Mouse (Mus musculus) thymus, postnatal 4 days (tissue): ENCODE results near the gene Adgrf2.

Experiments
- DNase-seq: peaks from one replicate; pipeline ENCODE4 v3.0.0; 2021

Adgrf2 gene

GRCm38 (mm10) chr17:42741801-42742217, at the start of gene Adgrf2:
Adgrf2 (minus strand) TSS chr17:42742179.
- no peak for DNase-seq

DNA sequence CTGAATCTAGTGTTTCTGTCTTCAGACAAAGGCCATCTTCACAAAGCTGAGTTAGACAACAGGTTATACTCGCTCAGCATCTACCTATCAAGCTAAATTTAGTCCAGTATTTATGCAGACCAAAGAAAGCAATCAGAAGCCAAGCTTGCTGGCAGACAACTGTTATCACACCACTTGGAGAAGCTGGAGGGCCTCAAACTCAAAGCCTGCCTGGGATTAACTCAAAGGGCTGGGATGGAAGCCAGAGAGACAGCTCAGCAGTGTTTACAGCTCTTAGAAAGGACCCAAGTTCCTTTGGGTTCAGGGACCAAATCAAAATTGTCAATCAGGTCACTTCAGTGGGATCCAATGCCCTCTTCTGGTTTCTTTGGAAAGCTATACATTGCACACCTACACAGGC, 48.8 kb upstream of the Adgrf2 start:
- DNase-seq = no peak

- no peak for DNase-seq
Measured at GRCm38 (mm10) chr17:42789723-42790122, 47.7 kb upstream of the Adgrf2 start.

- no peak for DNase-seq
Measured at GRCm38 (mm10) chr17:42788686-42789453, 46.9 kb upstream of the Adgrf2 start.

GRCm38 (mm10) chr17:42782156-42782757, 40.3 kb upstream of the Adgrf2 start:
- DNase-seq = peak; percentile 64

GRCm38 (mm10) chr17:42753791-42754190, 11.8 kb upstream of the Adgrf2 start:
- DNase-seq = no peak

DNA sequence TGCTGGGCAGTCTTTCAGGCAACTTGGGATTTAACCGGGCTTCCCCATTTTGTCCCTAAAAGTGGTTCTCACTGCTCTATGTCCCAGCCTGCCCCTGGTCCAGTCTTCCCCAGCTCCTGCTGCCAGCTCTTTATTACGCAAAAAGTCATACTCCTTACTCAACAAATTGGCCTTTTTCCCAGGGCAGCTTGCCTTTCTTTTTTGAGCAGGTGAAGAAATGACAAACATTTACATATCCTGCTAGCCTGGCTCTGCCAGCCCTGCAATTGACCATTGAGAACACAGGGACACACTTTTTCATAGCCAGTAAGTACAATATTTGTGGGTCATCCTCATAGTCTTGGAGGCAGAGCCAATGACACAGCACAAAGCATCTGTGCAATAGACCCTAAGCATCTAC, 10.2 kb upstream of the Adgrf2 start:
- DNase-seq = no peak

DNA sequence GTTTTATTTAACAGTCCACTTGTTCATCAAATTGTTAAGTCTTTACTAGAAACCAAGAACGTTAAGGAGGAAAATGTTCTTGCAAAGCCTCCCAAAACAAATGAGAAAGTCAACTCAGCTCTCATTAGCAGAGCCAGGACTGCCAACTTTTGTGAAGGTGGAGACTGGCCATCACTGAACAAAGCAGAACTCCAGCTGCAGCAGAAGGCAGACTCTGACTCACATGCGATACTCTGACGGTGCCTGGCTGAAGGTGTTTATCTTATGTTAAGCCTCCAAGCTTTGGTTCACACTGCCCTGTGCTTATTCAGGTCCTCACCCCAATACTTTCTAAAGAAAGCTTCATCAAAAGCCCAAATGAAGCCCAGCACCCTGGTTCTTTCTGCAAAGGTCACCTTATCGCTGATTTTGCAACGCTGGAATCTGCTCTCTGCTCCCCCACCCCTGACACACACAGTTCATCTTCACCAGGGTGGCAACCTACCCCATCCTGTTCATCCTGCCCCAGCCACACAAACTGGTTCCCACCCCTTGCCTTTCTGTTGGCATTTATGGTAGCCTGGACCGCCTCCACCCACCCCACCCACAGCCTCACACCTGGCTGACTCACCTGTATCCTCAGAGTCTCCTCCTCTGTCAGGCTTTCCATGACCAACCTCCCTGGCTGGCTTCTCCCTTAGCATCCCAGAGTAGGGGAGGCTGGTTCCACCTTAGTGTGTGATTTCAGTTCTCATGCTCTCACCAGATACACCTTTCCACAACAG, 3.9 kb upstream of the Adgrf2 start:
- no peak for DNase-seq

DNA sequence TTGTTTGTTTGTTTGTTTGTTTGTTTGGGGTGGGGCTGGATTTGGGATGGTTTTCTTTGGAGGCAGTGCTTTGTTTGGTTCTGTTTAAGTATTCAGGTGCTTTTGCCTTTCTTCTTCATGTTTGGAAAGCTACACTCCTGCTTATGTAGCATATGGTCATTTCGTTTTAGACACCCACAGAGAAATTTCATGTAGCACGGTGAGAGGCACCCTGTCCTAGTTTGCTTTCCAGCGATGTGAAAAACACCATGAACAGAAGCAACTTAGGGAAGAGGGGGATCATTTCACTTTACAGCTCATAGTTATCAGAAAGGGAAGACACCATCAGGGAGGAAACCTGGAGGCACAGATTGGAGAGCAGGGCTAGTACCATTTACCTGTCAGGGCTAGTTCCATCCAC, 844 bp upstream of the Adgrf2 start:
- DNase-seq = no peak

GRCm38 (mm10) chr17:42738794-42739193, 3.2 kb downstream of the Adgrf2 start:
- DNase-seq = no peak

- no peak for DNase-seq
Measured at GRCm38 (mm10) chr17:42717161-42717560, 24.8 kb downstream of the Adgrf2 start.

- no peak for DNase-seq
Measured at GRCm38 (mm10) chr17:42714991-42715390, 27.0 kb downstream of the Adgrf2 start.

DNA sequence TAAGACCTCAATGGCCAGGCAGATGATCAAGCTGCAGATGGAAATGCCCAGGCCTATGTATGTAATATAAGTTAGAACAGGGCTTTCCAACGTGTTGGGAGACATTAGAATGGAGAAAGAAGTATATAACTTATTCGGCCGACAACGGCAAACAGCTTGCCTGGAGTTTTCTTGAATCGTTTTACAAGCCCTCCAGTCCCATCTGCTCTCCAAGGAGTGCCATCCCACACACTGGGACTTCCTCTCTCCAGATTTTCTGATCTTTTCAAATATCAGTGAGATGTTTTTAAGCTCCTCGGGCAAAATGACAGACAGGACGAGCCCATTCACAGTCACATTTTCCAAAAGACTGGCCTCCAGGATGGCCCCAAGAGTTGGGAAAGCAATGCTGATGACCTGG, 31.3 kb downstream of the Adgrf2 start:
- no peak for DNase-seq

GRCm38 (mm10) chr17:42705611-42706010, 36.4 kb downstream of the Adgrf2 start:
- DNase-seq = no peak

GRCm38 (mm10) chr17:42702198-42702597, 39.8 kb downstream of the Adgrf2 start:
- DNase-seq = no peak

- no peak for DNase-seq
Measured at GRCm38 (mm10) chr17:42694730-42695129, 47.2 kb downstream of the Adgrf2 start.

GRCm38 (mm10) chr17:42692136-42692535, 49.8 kb downstream of the Adgrf2 start, which contains the start of gene Adgrf4:
Adgrf4 (minus strand) TSS chr17:42692284.
- no peak for DNase-seq

GRCm38 (mm10) chr17:42690531-42690930, 51.4 kb downstream of the Adgrf2 start:
- no peak for DNase-seq
